Mouse (Mus musculus) MEL (cell line): ENCODE measurements around the gene Hc. TPM values are rescaled to one million over a fixed set of nuclear protein-coding genes. Genes with fewer than 3 reads are reported as not detected.

Source experiments
- DNase-seq: peaks from one replicate; pipeline ENCODE4 v3.0.0; 2011; ENCODE audit warnings: low read depth, low spot score
- H3K27ac ChIP-seq: 2 replicates; pipeline ENCODE4 v1.5.1; 2012; ENCODE audit warnings: low read depth, mild to moderate bottlenecking, control low read depth, low read length, moderate library complexity; ENCODE audit not compliant: control insufficient read depth
- H3K27me3 ChIP-seq, 2 experiments: fragments of 150-350 bp in 1 of 2; sonication (generic) in 1 of 2; 2 replicates each; pipeline ENCODE4 v1.6.1; 2012; ENCODE audit warnings: low read length in 2 of 2, mild to moderate bottlenecking in 2 of 2, improper control_type of control experiment in 1 of 2, moderate library complexity in 1 of 2; ENCODE audit not compliant: insufficient read depth in 2 of 2, control insufficient read depth in 1 of 2
- H3K36me3 ChIP-seq, 2 experiments: 2 replicates each; pipeline ENCODE4 v1.6.1; 2012 to 2014; ENCODE audit warnings: low read length in 2 of 2, improper control_type of control experiment in 1 of 2, inconsistent platforms in 1 of 2, mild to moderate bottlenecking in 1 of 2; ENCODE audit not compliant: insufficient read depth in 2 of 2, control insufficient read depth in 1 of 2
- H3K4me1 ChIP-seq, 2 experiments: fragments of 150-350 bp in 1 of 2; sonication (generic) in 1 of 2; 2 replicates each; pipeline ENCODE4 v1.6.1; 2012; ENCODE audit warnings: low read length in 2 of 2, improper control_type of control experiment in 1 of 2, mild to moderate bottlenecking in 1 of 2; ENCODE audit not compliant: insufficient read depth in 2 of 2, control insufficient read depth in 1 of 2
- H3K4me3 ChIP-seq, 2 experiments: fragments of 150-350 bp in 1 of 2; sonication (generic) in 1 of 2; 2 replicates each; pipeline ENCODE4 v1.5.1; 2012; ENCODE audit warnings: low read depth in 2 of 2, low read length in 2 of 2, mild to moderate bottlenecking in 2 of 2, moderate library complexity in 2 of 2, control low read depth in 1 of 2, improper control_type of control experiment in 1 of 2; ENCODE audit not compliant: control insufficient read depth in 1 of 2, insufficient read depth in 1 of 2
- H3K79me2 ChIP-seq: 2 replicates; pipeline ENCODE4 v1.6.1; 2012; ENCODE audit warnings: mild to moderate bottlenecking, low read length, moderate library complexity; ENCODE audit not compliant: control insufficient read depth, poor library complexity, insufficient read depth
- H3K9ac ChIP-seq: 2 replicates; pipeline ENCODE4 v1.6.1; 2012; ENCODE audit warnings: low read depth, mild to moderate bottlenecking, control low read depth, low read length, moderate library complexity; ENCODE audit not compliant: control insufficient read depth, poor library complexity, severe bottlenecking
- H3K9me3 ChIP-seq: fragments of 150-350 bp; sonication (generic); replicated peaks from 2 replicates; pipeline ENCODE4 v1.6.1; 2012; ENCODE audit warnings: mild to moderate bottlenecking, low read length, improper control_type of control experiment, moderate library complexity; ENCODE audit not compliant: insufficient read depth
- BHLHE40 ChIP-seq: IDR thresholded peaks from 2 replicates; pipeline ENCODE4 v1.6.1; 2012; ENCODE audit warnings: low read depth, mild to moderate bottlenecking, inconsistent platforms, low read length, improper control_type of control experiment, borderline replicate concordance
- CHD1 ChIP-seq: IDR thresholded peaks from 2 replicates; pipeline ENCODE4 v1.6.1; 2012; ENCODE audit warnings: low read depth, mild to moderate bottlenecking, inconsistent platforms, low read length, improper control_type of control experiment
- CHD2 ChIP-seq: IDR thresholded peaks from 2 replicates; pipeline ENCODE4 v1.6.1; 2011; ENCODE audit warnings: low read length, improper control_type of control experiment
- CTCF ChIP-seq, 3 experiments: IDR thresholded peaks in 2 of 3; conservative IDR thresholded peaks in 1 of 3; 2 replicates each; pipeline ENCODE4 v1.5.1; 2011 to 2012; ENCODE audit warnings: low read length in 3 of 3, low read depth in 2 of 3, mild to moderate bottlenecking in 2 of 3, improper control_type of control experiment in 1 of 3, inconsistent platforms in 1 of 3, mixed read lengths in 1 of 3, moderate library complexity in 1 of 3; ENCODE audit not compliant: control insufficient read depth in 1 of 3, insufficient read depth in 1 of 3, poor library complexity in 1 of 3, severe bottlenecking in 1 of 3
- E2F4 ChIP-seq: IDR thresholded peaks from 2 replicates; pipeline ENCODE4 v1.6.1; 2011; ENCODE audit warnings: low read depth, low read length, improper control_type of control experiment, borderline replicate concordance
- ELF1 ChIP-seq: IDR thresholded peaks from 2 replicates; pipeline ENCODE4 v1.6.1; 2014; ENCODE audit warnings: low read depth, mild to moderate bottlenecking, inconsistent platforms, low read length, improper control_type of control experiment, moderate library complexity
- EP300 ChIP-seq, 2 experiments: IDR thresholded peaks; 2 replicates each; pipeline ENCODE4 v1.6.1; 2011; ENCODE audit warnings: improper control_type of control experiment in 2 of 2, low read length in 2 of 2, low read depth in 1 of 2, mild to moderate bottlenecking in 1 of 2
- ETS1 ChIP-seq: IDR thresholded peaks from 2 replicates; pipeline ENCODE4 v1.6.1; 2012; ENCODE audit warnings: low read depth, mild to moderate bottlenecking, inconsistent platforms, low read length, improper control_type of control experiment, moderate library complexity
- GABPA ChIP-seq: IDR thresholded peaks from 2 replicates; pipeline ENCODE4 v1.6.1; 2012; ENCODE audit warnings: low read depth, mild to moderate bottlenecking, inconsistent platforms, low read length, improper control_type of control experiment, moderate library complexity
- GATA1 ChIP-seq: IDR thresholded peaks from 2 replicates; pipeline ENCODE4 v1.6.1; 2011; ENCODE audit warnings: low read depth, low read length, improper control_type of control experiment
- HCFC1 ChIP-seq: IDR thresholded peaks from 2 replicates; pipeline ENCODE4 v1.6.1; 2012; ENCODE audit warnings: low read depth, mild to moderate bottlenecking, inconsistent platforms, low read length, improper control_type of control experiment, moderate library complexity
- KAT2A ChIP-seq: conservative IDR thresholded peaks from 2 replicates; pipeline ENCODE4 v1.6.1; 2012; ENCODE audit warnings: low read depth, low read length, improper control_type of control experiment, inconsistent platforms
- MAFK ChIP-seq: IDR thresholded peaks from 2 replicates; pipeline ENCODE4 v1.6.1; 2011; ENCODE audit warnings: low read depth, mild to moderate bottlenecking, low read length, improper control_type of control experiment, borderline replicate concordance
- MAX ChIP-seq: IDR thresholded peaks from 2 replicates; pipeline ENCODE4 v1.6.1; 2011; ENCODE audit warnings: low read length, improper control_type of control experiment
- MAZ ChIP-seq: IDR thresholded peaks from 2 replicates; pipeline ENCODE4 v1.6.1; 2012; ENCODE audit warnings: low read depth, mild to moderate bottlenecking, inconsistent platforms, low read length, improper control_type of control experiment
- MEF2A ChIP-seq: IDR thresholded peaks from 2 replicates; pipeline ENCODE4 v1.6.1; 2014; ENCODE audit warnings: low read depth, mild to moderate bottlenecking, inconsistent platforms, low read length, improper control_type of control experiment; ENCODE audit not compliant: poor library complexity, insufficient replicate concordance, severe bottlenecking; ENCODE audit errors: extremely low read depth
- MXI1 ChIP-seq: IDR thresholded peaks from 2 replicates; pipeline ENCODE4 v1.6.1; 2011; ENCODE audit warnings: mild to moderate bottlenecking, low read depth, low read length, improper control_type of control experiment
- MYB ChIP-seq: IDR thresholded peaks from 2 replicates; pipeline ENCODE4 v1.6.1; 2011; ENCODE audit warnings: mild to moderate bottlenecking, low read depth, low read length, improper control_type of control experiment
- MYC ChIP-seq: IDR thresholded peaks from 2 replicates; pipeline ENCODE4 v1.6.1; 2011; ENCODE audit warnings: low read depth, mild to moderate bottlenecking, low read length, improper control_type of control experiment, moderate library complexity
- NELFE ChIP-seq: IDR thresholded peaks from 2 replicates; pipeline ENCODE4 v1.6.1; 2011; ENCODE audit warnings: low read depth, low read length, improper control_type of control experiment
- NRF1 ChIP-seq: IDR thresholded peaks from 2 replicates; pipeline ENCODE4 v1.6.1; 2014; ENCODE audit warnings: low read depth, mild to moderate bottlenecking, inconsistent platforms, low read length, improper control_type of control experiment, moderate library complexity; ENCODE audit not compliant: poor library complexity, insufficient read depth, severe bottlenecking
- POLR2A ChIP-seq, 2 experiments: IDR thresholded peaks; 2 replicates each; pipeline ENCODE4 v1.6.1; 2011 to 2012; ENCODE audit warnings: low read length in 2 of 2, mild to moderate bottlenecking in 2 of 2, control low read depth in 1 of 2, improper control_type of control experiment in 1 of 2, low read depth in 1 of 2, moderate library complexity in 1 of 2; ENCODE audit not compliant: control insufficient read depth in 1 of 2, insufficient read depth in 1 of 2, poor library complexity in 1 of 2
- POLR2AphosphoS2 ChIP-seq: IDR thresholded peaks from 2 replicates; pipeline ENCODE4 v1.6.1; 2011; ENCODE audit warnings: low read length, improper control_type of control experiment
- POLR2AphosphoS5 ChIP-seq: IDR thresholded peaks from 2 replicates; pipeline ENCODE4 v1.6.1; 2012; ENCODE audit warnings: low read depth, borderline replicate concordance, mild to moderate bottlenecking, inconsistent platforms, low read length, moderate library complexity, mixed read lengths
- RAD21 ChIP-seq: IDR thresholded peaks from 2 replicates; pipeline ENCODE4 v1.6.1; 2011; ENCODE audit warnings: mild to moderate bottlenecking, low read depth, low read length, improper control_type of control experiment
- RCOR1 ChIP-seq: IDR thresholded peaks from 2 replicates; pipeline ENCODE4 v1.6.1; 2012; ENCODE audit warnings: low read depth, mild to moderate bottlenecking, inconsistent platforms, low read length, improper control_type of control experiment
- SIN3A ChIP-seq: IDR thresholded peaks from 2 replicates; pipeline ENCODE4 v1.6.1; 2012; ENCODE audit warnings: low read length, improper control_type of control experiment, inconsistent platforms
- TAL1 ChIP-seq: IDR thresholded peaks from 2 replicates; pipeline ENCODE4 v1.6.1; 2012; ENCODE audit warnings: mild to moderate bottlenecking, inconsistent platforms, low read length, moderate library complexity, mixed read lengths
- TCF12 ChIP-seq: IDR thresholded peaks from 2 replicates; pipeline ENCODE4 v1.6.1; 2014; ENCODE audit warnings: low read depth, mild to moderate bottlenecking, inconsistent platforms, low read length, improper control_type of control experiment, moderate library complexity
- UBTF ChIP-seq: IDR thresholded peaks from 2 replicates; pipeline ENCODE4 v1.6.1; 2012; ENCODE audit warnings: low read depth, mild to moderate bottlenecking, inconsistent platforms, low read length, improper control_type of control experiment, moderate library complexity, borderline replicate concordance; ENCODE audit not compliant: insufficient read depth
- USF1 ChIP-seq: IDR thresholded peaks from 2 replicates; pipeline ENCODE4 v1.6.1; 2014; ENCODE audit warnings: low read depth, mild to moderate bottlenecking, inconsistent platforms, low read length, improper control_type of control experiment, moderate library complexity
- USF2 ChIP-seq, 2 experiments: IDR thresholded peaks; 2 replicates each; pipeline ENCODE4 v1.6.1; 2011 to 2012; ENCODE audit warnings: improper control_type of control experiment in 2 of 2, low read length in 2 of 2, borderline replicate concordance in 1 of 2, inconsistent platforms in 1 of 2, low read depth in 1 of 2, mild to moderate bottlenecking in 1 of 2; ENCODE audit not compliant: insufficient read depth in 1 of 2
- ZC3H11A ChIP-seq: IDR thresholded peaks from 2 replicates; pipeline ENCODE4 v1.6.1; 2012; ENCODE audit warnings: low read depth, mild to moderate bottlenecking, inconsistent platforms, low read length, improper control_type of control experiment
- ZKSCAN1 ChIP-seq: IDR thresholded peaks from 2 replicates; pipeline ENCODE4 v1.6.1; 2012; ENCODE audit warnings: low read depth, mild to moderate bottlenecking, inconsistent platforms, low read length, improper control_type of control experiment, moderate library complexity
- ZMIZ1 ChIP-seq: IDR thresholded peaks from 2 replicates; pipeline ENCODE4 v1.6.1; 2012; ENCODE audit warnings: low read depth, mild to moderate bottlenecking, inconsistent platforms, low read length, improper control_type of control experiment, moderate library complexity
- ZNF384 ChIP-seq: IDR thresholded peaks from 2 replicates; pipeline ENCODE4 v1.6.1; 2012; ENCODE audit warnings: low read depth, mild to moderate bottlenecking, inconsistent platforms, low read length, improper control_type of control experiment
- polyA plus RNA-seq, 2 experiments: library from polyadenylated mRNA; stranded (reverse) in 1 of 2; unstranded in 1 of 2; fragments of >175 nt in 1 of 2; fragments of >200 nt in 1 of 2; gene quantifications; 2 replicates each; pipeline versions ENCODE4 v1.2.1 to v1.2.4; 2012; ENCODE audit warnings: low replicate concordance in 2 of 2, low read depth in 1 of 2; ENCODE audit not compliant: insufficient read length in 2 of 2, insufficient read depth in 1 of 2, missing spikeins in 1 of 2
- total RNA-seq: library from RNA; depleted of rRNA; stranded (reverse); fragments of 300-350 nt; gene quantifications from 2 replicates; pipeline ENCODE4 v1.2.3, GENCODE M21; 2012

The Hc gene
- total and polyA plus RNA-seq, 3 experiments = not detected

- Histone ChIP-seq H3K27ac (peak overlapping the region; percentile 95), H3K27me3 (no peaks in the 10 kb centered on the region), H3K36me3 (peaks cover 0 to 34% of the 10 kb centered on the region in 2 experiments; a peak in 2 of 4 replicates), H3K79me2 (no peaks in the 10 kb centered on the region), H3K9me3 (no peaks in the 10 kb centered on the region), H3K4me1 (peaks cover 2 to 34% of the 10 kb centered on the region in 2 experiments; a peak in 3 of 4 replicates), H3K4me3 (peak overlapping the region; percentile 23 to 53), H3K9ac (peak overlapping the region; percentile 68)
- peak; percentile 91 for DNase-seq
- TF ChIP-seq EP300 (IDR thresholded peaks at IDR 0.05; ENCODE audit: low read depth in 1 of 2, low read length in 2 of 2) = peak; percentile 60 to 83
- TF ChIP-seq POLR2AphosphoS2 = no peak; the same call in 1 of the 2 replicates
- TF ChIP-seq MXI1 = peak; percentile 78
- no peak for TF ChIP-seq UBTF
- TF ChIP-seq NRF1 = no peak
- no peak for TF ChIP-seq POLR2AphosphoS5
- peak; percentile 36; the same call in 1 of the 2 replicates for TF ChIP-seq RCOR1
- TF ChIP-seq USF1 = peak; percentile 75
- no peak for TF ChIP-seq MYB
- TF ChIP-seq ZKSCAN1 = no peak
- 0 out of 2 replicates have a peak, but pooled peaks have one; percentile 53 for TF ChIP-seq MYC
- TF ChIP-seq BHLHE40 = no peak; the same call in 1 of the 2 replicates
- no peak for TF ChIP-seq ZMIZ1
- TF ChIP-seq ELF1 = no peak
- peak; percentile 26 for TF ChIP-seq TCF12
- TF ChIP-seq ZC3H11A = no peak
- no peak for TF ChIP-seq MAZ
- no peak; the same call in 1 of the 2 replicates for TF ChIP-seq SIN3A
- no peak for TF ChIP-seq ZNF384
- TF ChIP-seq KAT2A = no peak
- TF ChIP-seq CHD2 = no peak
- TF ChIP-seq CTCF (IDR thresholded peaks at IDR 0.05 in 2 of 3, conservative IDR thresholded peaks at IDR 0.05 in 1 of 3; ENCODE audit: control insufficient read depth in 1 of 3, insufficient read depth in 1 of 3, low read depth in 2 of 3, low read length in 3 of 3, poor library complexity in 1 of 3, severe bottlenecking in 1 of 3) = no peak
- no peak for TF ChIP-seq NELFE
- peak; percentile 78 for TF ChIP-seq ETS1
- no peak for TF ChIP-seq HCFC1
- peak; percentile 51; the same call in 1 of the 2 replicates for TF ChIP-seq E2F4
- no peak for TF ChIP-seq MEF2A
- no peak for TF ChIP-seq MAFK
- no peak for TF ChIP-seq RAD21
- TF ChIP-seq TAL1 = no peak
- TF ChIP-seq USF2 (IDR thresholded peaks at IDR 0.05; ENCODE audit: borderline replicate concordance in 1 of 2, insufficient read depth in 1 of 2, low read depth in 1 of 2, low read length in 2 of 2) = no peak
- TF ChIP-seq GABPA = no peak
- peak in 1 of 2 experiments; percentile 39; a peak in 2 of 4 replicates for TF ChIP-seq POLR2A (IDR thresholded peaks at IDR 0.05; ENCODE audit: control insufficient read depth in 1 of 2, insufficient read depth in 1 of 2, low read depth in 1 of 2, low read length in 2 of 2, poor library complexity in 1 of 2)
- TF ChIP-seq GATA1 = peak; percentile 94
- TF ChIP-seq MAX = no peak
- TF ChIP-seq CHD1 = no peak
Measured at GRCm38 (mm10) chr2:34976945-34977658, 84.1 kb downstream of the Hc start.
